Mouse (Mus musculus): ENCODE measurements around the gene Nudt1. TPM values are rescaled to one million over a fixed set of nuclear protein-coding genes. Genes with fewer than 3 reads are reported as not detected.

Nudt1 gene
- polyA plus RNA-seq, 1 experiment from 2014 or later, result 44.8 TPM

DNA sequence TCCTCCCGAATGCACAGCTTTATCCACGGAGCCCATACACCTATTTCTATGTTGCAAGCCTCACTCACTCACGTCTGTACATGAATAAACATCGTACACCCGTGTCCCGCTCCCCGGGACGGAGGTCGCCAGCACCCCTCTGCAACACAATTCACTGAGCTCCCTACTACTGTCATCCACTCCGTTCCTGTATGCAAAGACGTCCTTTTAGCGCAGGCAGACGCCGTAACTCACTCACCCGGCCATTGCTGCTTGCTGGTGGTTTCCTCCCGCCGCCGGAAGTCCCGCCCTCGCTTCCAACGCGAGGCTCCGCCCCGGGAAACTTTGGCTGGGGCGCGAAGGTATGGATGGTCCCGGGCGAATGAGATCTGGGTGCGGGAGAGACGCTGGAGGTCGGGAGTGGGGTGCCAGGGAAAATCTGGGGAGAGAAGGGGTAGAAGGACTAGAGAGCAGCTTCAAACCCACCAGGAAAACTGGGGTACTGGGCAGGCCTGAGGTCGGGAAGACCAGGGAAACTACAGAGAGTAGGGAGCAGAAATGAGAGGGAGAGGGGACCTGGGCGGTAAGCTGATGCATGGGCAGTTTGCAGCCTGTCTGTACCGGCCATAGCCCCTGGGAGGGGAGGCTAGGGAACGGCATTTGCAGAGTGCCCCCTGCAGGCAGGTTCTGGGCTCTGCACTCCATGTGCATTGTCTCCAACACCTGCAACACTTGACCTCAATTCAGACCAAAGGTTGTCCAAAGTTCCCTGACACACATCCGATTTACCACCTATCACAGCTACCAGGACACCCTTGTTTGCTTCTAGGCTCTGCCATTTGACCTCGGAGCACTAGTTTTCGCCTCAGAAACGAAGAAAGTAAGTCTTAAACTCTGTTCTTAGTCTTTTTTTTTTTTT lies 10.4 kb downstream of the Nudt1 start, which contains the start of gene Mrm2:
Mrm2 (minus strand) TSS at position 284 of the 898 bp plus-strand sequence.
- peak; percentile 68 for ATAC-seq (replicated peaks; ENCODE audit: insufficient number of reproducible peaks, low FRiP score, low TSS enrichment, low read depth)
- no peaks in the 10 kb centered on the region for H3K9me3 ChIP-seq (replicated peaks; ENCODE audit: control insufficient read depth, low read length)
- H3K4me1 ChIP-seq (ENCODE audit: control insufficient read depth, insufficient read depth, low read length), result peaks cover 2% of the 10 kb centered on the region; the same call in 1 of the 2 replicates
- peak within 1 kb of the TSS; percentile 70 for H3K4me2 ChIP-seq (ENCODE audit: low read depth, low read length)
- H3K36me3 ChIP-seq (replicated peaks; ENCODE audit: control insufficient read depth, insufficient read depth, low read depth, low read length), result no peaks in the 10 kb centered on the region; the same call in 1 of the 2 replicates
- peak; percentile 91 for DNase-seq (ENCODE audit: low spot score)
- H3K27ac ChIP-seq (replicated peaks; ENCODE audit: low read depth, low read length), result peak within 1 kb of the TSS; percentile 30; the same call in 1 of the 2 replicates
- peak within 1 kb of the TSS; percentile 51 for H3K4me3 ChIP-seq (ENCODE audit: low read depth, low read length)
- H3K9ac ChIP-seq (replicated peaks; ENCODE audit: low read length), result peak within 1 kb of the TSS; percentile 63
- under 1% methylated on average over 39 of the region's 39 CpGs for WGBS
- H3K27me3 ChIP-seq (ENCODE audit: control insufficient read depth, insufficient read depth, low read length), result no peaks in the 10 kb centered on the region

DNA sequence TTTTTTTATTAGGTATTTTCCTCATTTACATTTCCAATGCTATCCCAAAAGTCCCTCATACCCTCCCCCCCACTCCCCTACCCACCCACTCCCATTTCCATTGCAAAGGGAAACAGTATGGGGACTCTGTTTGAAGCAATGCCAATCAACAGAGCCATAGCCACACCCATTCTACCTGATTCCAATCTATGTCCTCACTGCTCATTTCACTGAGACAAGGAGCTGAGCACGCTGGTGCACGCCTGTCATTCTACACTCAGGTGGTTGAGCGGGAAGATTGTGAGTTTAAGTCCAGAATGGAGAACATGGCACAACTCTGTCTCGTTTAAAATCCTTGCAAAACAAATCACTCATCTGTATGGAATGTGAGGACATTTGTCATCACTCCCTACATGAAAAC lies 11.1 kb downstream of the Nudt1 start:
- Histone ChIP-seq H3K9me3 (replicated peaks; ENCODE audit: control insufficient read depth, low read length) (no peaks in the 10 kb centered on the region), H3K27me3 (ENCODE audit: control insufficient read depth, insufficient read depth, low read length) (no peaks in the 10 kb centered on the region), H3K4me1 (ENCODE audit: control insufficient read depth, insufficient read depth, low read length) (peaks cover 2% of the 10 kb centered on the region; the same call in 1 of the 2 replicates), H3K4me3 (ENCODE audit: low read depth, low read length) (no peak overlapping the region), H3K27ac (replicated peaks; ENCODE audit: low read depth, low read length) (no peak overlapping the region), H3K4me2 (ENCODE audit: low read depth, low read length) (no peak overlapping the region; the same call in 1 of the 2 replicates), H3K36me3 (replicated peaks; ENCODE audit: control insufficient read depth, insufficient read depth, low read depth, low read length) (no peaks in the 10 kb centered on the region; the same call in 1 of the 2 replicates), H3K9ac (replicated peaks; ENCODE audit: low read length) (no peak overlapping the region)
- no peak for DNase-seq (ENCODE audit: low spot score)
- no peak for ATAC-seq (replicated peaks; ENCODE audit: insufficient number of reproducible peaks, low FRiP score, low TSS enrichment, low read depth)
- WGBS, result 63% methylated on average over 4 of the region's 4 CpGs

DNA sequence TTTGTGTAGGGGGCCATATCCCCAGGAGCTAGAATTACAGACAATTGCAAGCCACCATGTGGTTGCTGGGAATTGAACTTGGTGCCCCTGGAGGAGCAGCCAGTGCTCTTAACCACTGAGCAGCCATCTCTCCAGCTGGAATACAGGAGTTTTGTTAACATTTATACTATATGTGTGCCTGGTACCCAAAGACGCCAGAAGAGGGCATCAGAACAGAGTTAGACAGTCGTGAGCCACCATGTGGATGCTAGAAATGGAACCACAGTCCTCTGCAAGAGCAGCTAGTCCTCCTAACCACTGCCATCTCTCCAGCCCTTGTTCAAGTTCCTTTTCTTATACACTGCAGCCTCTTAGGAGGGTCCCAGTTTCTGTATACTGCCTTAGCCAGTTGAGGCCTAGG lies 12.2 kb downstream of the Nudt1 start:
- DNase-seq (ENCODE audit: low spot score), result peak; percentile 45
- no peak for ATAC-seq (replicated peaks; ENCODE audit: insufficient number of reproducible peaks, low FRiP score, low TSS enrichment, low read depth)
- 27% methylated on average over 2 of the region's 2 CpGs for WGBS
- H3K27ac ChIP-seq (replicated peaks; ENCODE audit: low read depth, low read length), result no peak overlapping the region
- H3K9me3 ChIP-seq (replicated peaks; ENCODE audit: control insufficient read depth, low read length), result no peaks in the 10 kb centered on the region
- peaks cover 2% of the 10 kb centered on the region; the same call in 1 of the 2 replicates for H3K4me1 ChIP-seq (ENCODE audit: control insufficient read depth, insufficient read depth, low read length)
- no peak overlapping the region for H3K4me2 ChIP-seq (ENCODE audit: low read depth, low read length)
- no peak overlapping the region for H3K9ac ChIP-seq (replicated peaks; ENCODE audit: low read length)
- no peaks in the 10 kb centered on the region; the same call in 1 of the 2 replicates for H3K36me3 ChIP-seq (replicated peaks; ENCODE audit: control insufficient read depth, insufficient read depth, low read depth, low read length)
- H3K27me3 ChIP-seq (ENCODE audit: control insufficient read depth, insufficient read depth, low read length), result no peaks in the 10 kb centered on the region
- no peak overlapping the region for H3K4me3 ChIP-seq (ENCODE audit: low read depth, low read length)

DNA sequence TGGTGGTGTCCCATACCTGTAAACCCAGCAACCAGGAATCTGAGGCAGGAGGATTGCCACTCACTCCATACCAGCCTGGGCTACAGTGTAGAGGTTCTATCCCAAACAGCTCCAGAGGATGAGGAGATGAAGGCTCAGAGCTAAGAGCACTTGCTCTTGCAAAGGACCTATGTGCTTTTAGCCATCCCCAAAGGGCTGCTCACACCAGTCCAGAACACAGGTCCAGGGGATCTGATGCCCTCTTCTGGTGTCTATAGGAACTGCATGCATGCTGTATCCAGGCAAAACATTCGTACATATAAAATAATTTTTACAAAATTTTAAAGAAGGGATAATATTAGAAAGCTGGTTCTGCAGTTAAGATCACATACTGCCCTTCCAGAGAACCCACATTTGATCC lies 15.2 kb downstream of the Nudt1 start:
- Histone ChIP-seq H3K4me2 (ENCODE audit: low read depth, low read length) (no peak overlapping the region), H3K4me1 (ENCODE audit: control insufficient read depth, insufficient read depth, low read length) (no peaks in the 10 kb centered on the region), H3K36me3 (replicated peaks; ENCODE audit: control insufficient read depth, insufficient read depth, low read depth, low read length) (peaks cover 4% of the 10 kb centered on the region), H3K4me3 (ENCODE audit: low read depth, low read length) (no peak overlapping the region), H3K9me3 (replicated peaks; ENCODE audit: control insufficient read depth, low read length) (no peaks in the 10 kb centered on the region), H3K27me3 (ENCODE audit: control insufficient read depth, insufficient read depth, low read length) (no peaks in the 10 kb centered on the region), H3K9ac (replicated peaks; ENCODE audit: low read length) (no peak overlapping the region), H3K27ac (replicated peaks; ENCODE audit: low read depth, low read length) (no peak overlapping the region)
- ATAC-seq (replicated peaks; ENCODE audit: insufficient number of reproducible peaks, low FRiP score, low TSS enrichment, low read depth), result no peak
- WGBS, result 77% methylated on average over 1 of the region's 1 CpGs
- DNase-seq (ENCODE audit: low spot score), result peak; percentile 41

DNA sequence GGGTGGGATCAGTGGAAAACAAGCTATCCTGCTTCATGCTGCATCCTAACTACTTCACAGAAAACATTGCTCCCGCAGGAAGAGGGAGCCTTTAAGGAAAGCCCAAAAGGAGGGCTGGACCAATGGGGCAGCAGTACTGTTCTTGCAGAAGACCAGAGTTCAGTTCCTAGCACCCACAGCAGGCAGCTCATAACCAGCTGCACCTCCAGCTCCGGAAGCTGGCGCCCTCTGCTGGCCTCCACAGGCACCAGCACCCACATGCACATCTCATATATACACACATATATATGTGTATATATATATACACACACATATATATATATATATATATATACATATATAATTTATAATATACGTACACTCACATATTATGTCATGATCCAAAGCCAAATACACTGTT lies 17.3 kb downstream of the Nudt1 start:
- 88% methylated on average over 4 of the region's 4 CpGs for WGBS
- Histone ChIP-seq H3K9me3 (replicated peaks; ENCODE audit: control insufficient read depth, low read length) (no peaks in the 10 kb centered on the region), H3K36me3 (replicated peaks; ENCODE audit: control insufficient read depth, insufficient read depth, low read depth, low read length) (peaks cover 4% of the 10 kb centered on the region), H3K9ac (replicated peaks; ENCODE audit: low read length) (no peak overlapping the region), H3K27ac (replicated peaks; ENCODE audit: low read depth, low read length) (no peak overlapping the region), H3K27me3 (ENCODE audit: control insufficient read depth, insufficient read depth, low read length) (no peaks in the 10 kb centered on the region), H3K4me1 (ENCODE audit: control insufficient read depth, insufficient read depth, low read length) (no peaks in the 10 kb centered on the region), H3K4me2 (ENCODE audit: low read depth, low read length) (no peak overlapping the region), H3K4me3 (ENCODE audit: low read depth, low read length) (no peak overlapping the region)
- ATAC-seq (replicated peaks; ENCODE audit: insufficient number of reproducible peaks, low FRiP score, low TSS enrichment, low read depth), result no peak
- DNase-seq (ENCODE audit: low spot score), result no peak

DNA sequence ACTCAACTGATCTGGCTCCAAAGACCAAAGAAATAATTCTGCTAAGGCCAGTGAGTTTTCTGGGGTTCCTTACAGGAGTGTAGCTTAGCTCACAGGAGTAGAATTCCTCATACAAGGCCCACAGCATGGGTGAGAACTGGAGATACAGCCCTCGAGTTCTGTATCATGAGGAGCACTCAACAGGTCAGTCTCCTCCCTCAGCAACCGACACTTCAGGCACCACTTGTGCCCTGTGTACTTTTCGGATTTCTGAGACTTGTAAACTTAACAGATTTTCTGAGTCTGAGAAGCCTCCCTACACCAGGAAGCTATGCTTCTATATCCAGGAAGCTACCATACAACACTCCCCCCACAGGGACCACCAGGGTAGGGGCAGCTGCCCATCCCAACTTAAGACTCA lies 18.4 kb downstream of the Nudt1 start:
- no peak overlapping the region for H3K27ac ChIP-seq (replicated peaks; ENCODE audit: low read depth, low read length)
- H3K9me3 ChIP-seq (replicated peaks; ENCODE audit: control insufficient read depth, low read length), result no peaks in the 10 kb centered on the region
- no peak for DNase-seq (ENCODE audit: low spot score)
- no peak overlapping the region for H3K4me3 ChIP-seq (ENCODE audit: low read depth, low read length)
- no peak for ATAC-seq (replicated peaks; ENCODE audit: insufficient number of reproducible peaks, low FRiP score, low TSS enrichment, low read depth)
- peaks cover 4% of the 10 kb centered on the region for H3K36me3 ChIP-seq (replicated peaks; ENCODE audit: control insufficient read depth, insufficient read depth, low read depth, low read length)
- H3K4me1 ChIP-seq (ENCODE audit: control insufficient read depth, insufficient read depth, low read length), result no peaks in the 10 kb centered on the region
- no peak overlapping the region for H3K9ac ChIP-seq (replicated peaks; ENCODE audit: low read length)
- 87% methylated on average over 3 of the region's 3 CpGs for WGBS
- no peak overlapping the region for H3K4me2 ChIP-seq (ENCODE audit: low read depth, low read length)
- H3K27me3 ChIP-seq (ENCODE audit: control insufficient read depth, insufficient read depth, low read length), result no peaks in the 10 kb centered on the region

DNA sequence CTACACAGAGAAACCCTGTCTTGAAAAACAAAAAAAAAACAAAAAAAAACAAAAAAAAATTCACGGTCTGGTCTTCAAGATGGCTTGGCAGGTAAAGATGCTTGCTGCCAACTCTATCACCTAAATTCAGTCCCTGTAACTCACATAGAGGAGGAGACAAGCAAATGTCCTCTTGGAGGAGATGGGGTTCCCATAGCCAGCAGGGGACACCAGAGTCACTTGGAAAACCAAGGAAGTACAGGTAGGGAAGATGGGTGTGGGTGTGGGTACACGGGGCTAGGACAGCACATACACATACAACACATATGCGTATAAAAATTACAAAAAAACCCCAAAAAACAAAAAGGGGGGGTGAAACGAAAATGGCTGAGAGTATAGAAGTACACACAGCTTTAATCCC lies 21.4 kb downstream of the Nudt1 start:
- Histone ChIP-seq H3K9ac (replicated peaks; ENCODE audit: low read length) (no peak overlapping the region), H3K4me2 (ENCODE audit: low read depth, low read length) (no peak overlapping the region), H3K9me3 (replicated peaks; ENCODE audit: control insufficient read depth, low read length) (no peaks in the 10 kb centered on the region), H3K4me3 (ENCODE audit: low read depth, low read length) (no peak overlapping the region), H3K27ac (replicated peaks; ENCODE audit: low read depth, low read length) (no peak overlapping the region), H3K4me1 (ENCODE audit: control insufficient read depth, insufficient read depth, low read length) (no peaks in the 10 kb centered on the region), H3K27me3 (ENCODE audit: control insufficient read depth, insufficient read depth, low read length) (no peaks in the 10 kb centered on the region), H3K36me3 (replicated peaks; ENCODE audit: control insufficient read depth, insufficient read depth, low read depth, low read length) (peaks cover 4% of the 10 kb centered on the region)
- ATAC-seq (replicated peaks; ENCODE audit: insufficient number of reproducible peaks, low FRiP score, low TSS enrichment, low read depth) (no peak), DNase-seq (ENCODE audit: low spot score) (no peak)
- WGBS, result 85% methylated on average over 4 of the region's 4 CpGs

DNA sequence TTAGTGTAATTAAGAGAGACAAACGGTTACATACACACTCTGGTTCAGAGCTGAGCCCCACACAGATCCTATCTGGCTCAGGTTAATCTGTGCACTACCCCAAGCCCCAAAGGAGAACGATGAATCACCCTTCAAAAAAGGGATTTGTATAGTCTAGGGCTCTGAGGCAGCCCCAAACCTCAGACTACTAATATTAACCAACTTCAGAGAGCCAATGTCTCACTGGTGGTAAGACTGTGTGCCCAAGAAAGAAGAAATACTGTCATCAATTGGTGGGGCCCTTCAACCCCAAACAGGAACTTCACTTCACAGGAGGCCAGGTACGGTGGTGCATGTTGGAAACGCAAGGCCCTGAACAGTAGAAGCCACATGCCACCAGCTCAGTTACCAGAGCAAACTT lies 23.8 kb downstream of the Nudt1 start:
- ATAC-seq (replicated peaks; ENCODE audit: insufficient number of reproducible peaks, low FRiP score, low TSS enrichment, low read depth), result no peak
- DNase-seq (ENCODE audit: low spot score), result no peak
- Histone ChIP-seq H3K27me3 (ENCODE audit: control insufficient read depth, insufficient read depth, low read length) (no peaks in the 10 kb centered on the region), H3K9me3 (replicated peaks; ENCODE audit: control insufficient read depth, low read length) (no peaks in the 10 kb centered on the region), H3K27ac (replicated peaks; ENCODE audit: low read depth, low read length) (no peak overlapping the region), H3K36me3 (replicated peaks; ENCODE audit: control insufficient read depth, insufficient read depth, low read depth, low read length) (no peaks in the 10 kb centered on the region; the same call in 1 of the 2 replicates), H3K9ac (replicated peaks; ENCODE audit: low read length) (no peak overlapping the region), H3K4me2 (ENCODE audit: low read depth, low read length) (no peak overlapping the region), H3K4me1 (ENCODE audit: control insufficient read depth, insufficient read depth, low read length) (no peaks in the 10 kb centered on the region), H3K4me3 (ENCODE audit: low read depth, low read length) (no peak overlapping the region)
- WGBS, result 91% methylated on average over 4 of the region's 4 CpGs
